Mouse (Mus musculus): ENCODE measurements around the gene Tm7sf2. TPM values are rescaled to one million over a fixed set of nuclear protein-coding genes. Genes with fewer than 3 reads are reported as not detected.
A peak's percentile ranks its signal among the peaks of the same experiment; 100 is the strongest.

Gene Tm7sf2
- polyA plus RNA-seq, 1 experiment from 2014 or later = 17.0 TPM

GRCm38 (mm10) chr19:6023059-6023458, 45.1 kb downstream of the Tm7sf2 start:
- Histone ChIP-seq H3K27ac (no peak overlapping the region), H3K27me3 (ENCODE audit: insufficient read depth, low read length) (no peaks in the 10 kb centered on the region), H3K4me3 (replicated peaks; ENCODE audit: low read depth, low read length) (no peak overlapping the region), H3K9me3 (replicated peaks; ENCODE audit: low read length) (no peaks in the 10 kb centered on the region), H3K4me1 (replicated peaks; ENCODE audit: insufficient read depth, low read length) (no peaks in the 10 kb centered on the region), H3K4me2 (ENCODE audit: low read length) (no peak overlapping the region), H3K36me3 (ENCODE audit: insufficient read depth, low read length) (no peaks in the 10 kb centered on the region), H3K9ac (ENCODE audit: low read depth, low read length) (no peak overlapping the region)
- no peak for TF ChIP-seq CTCF (IDR thresholded peaks at IDR 0.05; ENCODE audit: low read depth)
- DNase-seq (ENCODE audit: low spot score) (no peak), ATAC-seq (replicated peaks; ENCODE audit: low FRiP score, low read depth) (no peak)
- 49% methylated on average over 8 of the region's 8 CpGs for WGBS

DNA sequence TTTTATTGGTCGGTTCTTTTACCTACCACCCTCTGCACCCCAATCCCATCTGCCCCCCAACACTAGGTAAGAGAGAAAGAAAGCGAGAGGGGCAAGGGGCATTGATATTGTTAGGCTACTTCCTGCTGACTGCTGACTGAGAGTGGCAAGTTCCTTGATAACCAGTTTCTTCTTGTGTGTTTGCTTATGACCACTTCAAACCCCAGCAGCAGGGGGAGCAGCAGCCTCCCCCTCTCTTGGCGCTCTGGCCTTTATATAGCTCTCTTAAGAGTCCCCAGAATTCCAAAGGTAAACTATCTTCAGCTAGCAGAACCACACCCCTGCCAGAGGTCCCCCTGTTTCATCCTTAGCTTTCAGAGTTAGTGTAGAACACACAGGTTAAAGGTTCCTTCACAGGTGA, 47.9 kb downstream of the Tm7sf2 start:
- DNase-seq (ENCODE audit: low spot score) = no peak
- Histone ChIP-seq H3K4me1 (replicated peaks; ENCODE audit: insufficient read depth, low read length) (0 out of 2 replicates have a peak, but pooled peaks cover 4% of the 10 kb centered on the region), H3K9me3 (replicated peaks; ENCODE audit: low read length) (no peaks in the 10 kb centered on the region), H3K36me3 (ENCODE audit: insufficient read depth, low read length) (no peaks in the 10 kb centered on the region), H3K9ac (ENCODE audit: low read depth, low read length) (no peak overlapping the region), H3K4me2 (ENCODE audit: low read length) (no peak overlapping the region), H3K27me3 (ENCODE audit: insufficient read depth, low read length) (no peaks in the 10 kb centered on the region), H3K4me3 (replicated peaks; ENCODE audit: low read depth, low read length) (no peak overlapping the region), H3K27ac (no peak overlapping the region)
- ATAC-seq (replicated peaks; ENCODE audit: low FRiP score, low read depth) = no peak
- 43% methylated on average over 3 of the region's 3 CpGs for WGBS
- peak; percentile 29 for TF ChIP-seq CTCF (IDR thresholded peaks at IDR 0.05; ENCODE audit: low read depth)

GRCm38 (mm10) chr19:6018142-6019089, 49.8 kb downstream of the Tm7sf2 start:
- 26% methylated on average over 15 of the region's 15 CpGs for WGBS
- DNase-seq (ENCODE audit: low spot score) = peak; percentile 91
- H3K27me3 ChIP-seq (ENCODE audit: insufficient read depth, low read length) = no peaks in the 10 kb centered on the region
- peak; percentile 96 for TF ChIP-seq CTCF (IDR thresholded peaks at IDR 0.05; ENCODE audit: low read depth)
- H3K9me3 ChIP-seq (replicated peaks; ENCODE audit: low read length) = no peaks in the 10 kb centered on the region
- H3K36me3 ChIP-seq (ENCODE audit: insufficient read depth, low read length) = no peaks in the 10 kb centered on the region
- no peak overlapping the region for H3K4me2 ChIP-seq (ENCODE audit: low read length)
- H3K4me1 ChIP-seq (replicated peaks; ENCODE audit: insufficient read depth, low read length) = peaks cover 13% of the 10 kb centered on the region; the same call in 1 of the 2 replicates
- ATAC-seq (replicated peaks; ENCODE audit: low FRiP score, low read depth) = no peak
- H3K27ac ChIP-seq = no peak overlapping the region
- H3K4me3 ChIP-seq (replicated peaks; ENCODE audit: low read depth, low read length) = no peak overlapping the region
- H3K9ac ChIP-seq (ENCODE audit: low read depth, low read length) = no peak overlapping the region

DNA sequence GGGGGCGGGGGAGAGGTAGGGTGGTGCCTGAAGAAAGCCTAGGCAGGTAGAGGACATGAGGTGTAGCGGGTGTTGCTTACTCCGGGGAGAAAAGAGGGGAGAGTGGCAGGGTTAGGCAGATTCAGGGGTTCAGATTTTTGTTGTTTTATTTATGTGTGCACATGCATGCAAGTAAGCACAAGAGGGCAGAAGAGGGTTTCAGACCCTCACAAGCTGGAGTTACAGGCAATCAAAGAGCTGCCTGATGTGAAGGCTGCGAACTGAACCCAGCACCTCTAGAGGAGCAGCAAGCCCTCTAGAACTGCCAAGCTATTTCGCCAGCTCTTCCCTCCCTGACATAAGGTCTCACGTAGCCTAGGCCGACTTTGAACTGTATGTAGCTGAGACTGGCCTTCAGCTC, 51.6 kb downstream of the Tm7sf2 start:
- Histone ChIP-seq H3K36me3 (ENCODE audit: insufficient read depth, low read length) (no peaks in the 10 kb centered on the region), H3K27ac (no peak overlapping the region), H3K4me2 (ENCODE audit: low read length) (no peak overlapping the region), H3K4me3 (replicated peaks; ENCODE audit: low read depth, low read length) (no peak overlapping the region), H3K4me1 (replicated peaks; ENCODE audit: insufficient read depth, low read length) (peaks cover 14% of the 10 kb centered on the region; the same call in 1 of the 2 replicates), H3K9me3 (replicated peaks; ENCODE audit: low read length) (no peaks in the 10 kb centered on the region), H3K9ac (ENCODE audit: low read depth, low read length) (no peak overlapping the region), H3K27me3 (ENCODE audit: insufficient read depth, low read length) (no peaks in the 10 kb centered on the region)
- peak; percentile 52 for TF ChIP-seq CTCF (IDR thresholded peaks at IDR 0.05; ENCODE audit: low read depth)
- 53% methylated on average over 7 of the region's 7 CpGs for WGBS
- ATAC-seq (replicated peaks; ENCODE audit: low FRiP score, low read depth) = no peak
- DNase-seq (ENCODE audit: low spot score) = peak; percentile 60

- Histone ChIP-seq H3K36me3 (ENCODE audit: insufficient read depth, low read length) (no peaks in the 10 kb centered on the region), H3K27ac (peak within 1 kb of the TSS; percentile 72), H3K9ac (ENCODE audit: low read depth, low read length) (peak within 1 kb of the TSS; percentile 67), H3K4me3 (replicated peaks; ENCODE audit: low read depth, low read length) (peak within 1 kb of the TSS; percentile 39), H3K4me2 (ENCODE audit: low read length) (peak within 1 kb of the TSS; percentile 80), H3K4me1 (replicated peaks; ENCODE audit: insufficient read depth, low read length) (peaks cover 14% of the 10 kb centered on the region; the same call in 1 of the 2 replicates), H3K9me3 (replicated peaks; ENCODE audit: low read length) (no peaks in the 10 kb centered on the region), H3K27me3 (ENCODE audit: insufficient read depth, low read length) (no peaks in the 10 kb centered on the region)
- WGBS = 4% methylated on average over 40 of the region's 40 CpGs
- DNase-seq (ENCODE audit: low spot score) = peak; percentile 83
- peak; percentile 41 for TF ChIP-seq CTCF (IDR thresholded peaks at IDR 0.05; ENCODE audit: low read depth)
- peak; percentile 73 for ATAC-seq (replicated peaks; ENCODE audit: low FRiP score, low read depth)
Observed at GRCm38 (mm10) chr19:6015511-6016315, 52.5 kb downstream of the Tm7sf2 start, which contains the start of gene Capn1. Capn1 (minus strand) TSS chr19:6015897.

GRCm38 (mm10) chr19:6014991-6015510, 53.1 kb downstream of the Tm7sf2 start:
- ATAC-seq (replicated peaks; ENCODE audit: low FRiP score, low read depth) = peak; percentile 73
- H3K27ac ChIP-seq = peak overlapping the region; percentile 72
- 1% methylated on average over 15 of the region's 18 CpGs for WGBS
- H3K4me3 ChIP-seq (replicated peaks; ENCODE audit: low read depth, low read length) = peak overlapping the region; percentile 39
- no peaks in the 10 kb centered on the region for H3K36me3 ChIP-seq (ENCODE audit: insufficient read depth, low read length)
- peaks cover 14% of the 10 kb centered on the region; the same call in 1 of the 2 replicates for H3K4me1 ChIP-seq (replicated peaks; ENCODE audit: insufficient read depth, low read length)
- TF ChIP-seq CTCF (IDR thresholded peaks at IDR 0.05; ENCODE audit: low read depth) = no peak
- no peaks in the 10 kb centered on the region for H3K9me3 ChIP-seq (replicated peaks; ENCODE audit: low read length)
- peak overlapping the region; percentile 80 for H3K4me2 ChIP-seq (ENCODE audit: low read length)
- H3K9ac ChIP-seq (ENCODE audit: low read depth, low read length) = peak overlapping the region; percentile 67
- DNase-seq (ENCODE audit: low spot score) = peak; percentile 58
- H3K27me3 ChIP-seq (ENCODE audit: insufficient read depth, low read length) = no peaks in the 10 kb centered on the region

Data from kidney, postnatal 0 days (tissue).